Mouse (Mus musculus) c-Kit-positive CD71-positive TER-119-positive erythroid progenitor cells, embryonic 14.5 days (primary cell): ENCODE data around the gene Gpr89.

Experiments
- DNase-seq: peaks from one replicate; pipeline ENCODE4 v3.0.0-alpha.2; 2013; ENCODE audit warnings: low spot score

The Gpr89 gene

DNA sequence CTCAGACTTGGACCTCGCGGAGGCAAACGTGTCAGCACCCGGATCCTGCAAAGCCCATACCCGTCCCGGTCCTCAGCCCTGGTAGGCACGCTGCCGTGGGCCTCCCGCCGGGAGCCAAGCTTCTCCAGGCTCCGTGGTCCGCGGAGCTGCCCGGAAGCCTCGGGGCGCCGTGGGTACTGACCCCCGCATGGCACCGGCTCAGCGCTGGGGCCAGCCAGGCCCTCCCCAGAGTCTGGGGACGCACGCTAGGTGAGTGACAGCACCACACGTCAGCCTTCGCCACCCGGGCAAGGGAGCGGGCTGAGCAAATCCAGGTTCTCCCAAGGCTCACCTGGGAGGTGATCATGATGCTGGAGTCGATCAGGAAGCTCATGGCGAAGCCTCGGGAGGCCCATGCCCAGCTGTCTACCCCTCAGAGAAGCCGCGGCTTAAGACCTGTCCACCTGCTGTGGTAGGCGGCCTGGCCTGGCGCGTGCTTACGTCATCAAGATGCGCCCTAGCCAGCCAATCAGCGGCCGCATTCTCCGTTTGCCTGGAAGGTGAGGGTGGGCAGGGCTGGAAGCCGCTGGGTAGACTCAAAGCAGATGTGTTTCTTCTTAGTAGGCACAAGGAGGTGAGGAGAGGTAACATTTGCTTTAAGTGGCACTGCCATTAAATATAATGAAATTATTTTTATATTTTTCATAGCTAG, at the start of gene Gpr89:
TSS of gene Gpr89 (minus strand) at position 496 of the 691 bp plus-strand sequence.
- DNase-seq = peak; percentile 95

DNA sequence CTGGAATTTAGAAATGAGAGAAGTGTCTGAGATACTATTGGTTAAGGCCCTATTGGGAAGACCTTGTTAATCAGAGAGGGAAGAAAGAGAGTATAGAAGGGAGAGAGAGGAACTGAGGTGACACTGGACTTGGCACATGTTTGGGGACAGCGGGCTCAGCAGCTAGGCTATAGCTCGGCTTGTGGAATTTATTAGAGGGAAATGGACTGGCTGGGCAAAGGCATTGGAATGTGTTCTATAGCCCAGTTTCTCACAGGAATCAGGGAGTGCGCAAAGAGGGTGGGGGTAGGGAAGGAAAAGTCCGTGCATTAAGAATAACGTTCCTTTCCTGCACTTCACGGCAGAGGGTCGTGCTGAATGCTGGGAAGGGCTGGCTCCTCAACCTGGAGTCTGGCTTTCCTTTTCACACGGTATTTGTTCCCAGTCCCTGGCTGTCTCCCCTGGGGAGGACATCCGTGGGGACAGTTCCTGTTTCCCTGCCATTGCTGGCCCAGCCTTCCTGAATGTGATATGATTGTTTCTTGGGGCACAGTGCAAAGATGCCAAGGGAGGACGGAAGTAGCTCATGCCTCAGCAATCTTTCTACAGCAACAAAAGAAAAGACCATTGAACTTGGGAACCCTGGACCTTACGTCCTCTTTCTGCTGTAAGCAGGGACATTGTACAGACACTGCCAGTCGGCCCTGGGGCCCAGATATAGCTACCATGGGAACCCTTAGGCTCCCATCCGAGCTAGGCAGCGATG, 48.5 kb upstream of the Gpr89 start:
- DNase-seq = no peak

- DNase-seq = no peak
These were observed 37.6 kb upstream of the Gpr89 start for GRCm38 (mm10) chr3:96942706-96943105.

DNA sequence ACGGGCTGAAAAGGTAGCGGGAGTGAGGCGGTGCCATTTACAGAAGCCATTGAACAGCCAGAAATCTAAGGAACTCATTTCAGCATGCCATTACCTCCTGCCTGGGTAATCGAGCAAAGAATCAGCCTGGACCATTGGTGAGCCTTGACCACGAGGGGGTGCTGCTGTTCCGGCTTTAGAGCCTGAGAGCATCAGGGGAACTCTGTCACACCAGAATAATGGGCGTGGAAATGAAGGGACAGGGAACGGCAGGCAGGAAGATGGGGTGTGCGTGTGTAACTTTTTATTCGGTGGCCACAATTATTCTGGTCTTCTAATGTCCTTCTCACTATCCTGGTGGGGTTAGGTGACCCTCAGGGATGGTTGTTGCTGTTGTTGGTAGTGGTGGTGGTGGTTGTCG, 33.6 kb upstream of the Gpr89 start:
- DNase-seq = peak; percentile 50

DNA sequence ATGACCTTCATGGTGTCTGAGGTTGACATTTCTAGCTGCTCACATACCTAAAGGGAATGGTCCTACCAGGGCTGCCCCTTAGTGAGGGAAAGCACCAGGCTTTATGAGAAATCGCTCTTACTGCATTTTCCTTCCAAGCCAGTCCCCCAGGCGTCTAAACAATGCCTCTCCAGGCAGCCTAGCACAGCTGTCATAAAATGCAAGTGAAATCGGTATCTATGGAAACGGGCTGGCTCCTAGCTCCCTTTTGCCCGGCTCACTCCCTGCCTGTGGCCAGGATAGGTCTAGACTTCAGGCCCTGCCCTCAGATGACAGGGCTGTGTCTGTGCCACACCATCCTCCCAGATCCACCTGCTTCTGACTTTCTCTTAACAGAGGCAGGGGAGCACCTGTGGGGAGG, 32.5 kb upstream of the Gpr89 start:
- DNase-seq = no peak

DNA sequence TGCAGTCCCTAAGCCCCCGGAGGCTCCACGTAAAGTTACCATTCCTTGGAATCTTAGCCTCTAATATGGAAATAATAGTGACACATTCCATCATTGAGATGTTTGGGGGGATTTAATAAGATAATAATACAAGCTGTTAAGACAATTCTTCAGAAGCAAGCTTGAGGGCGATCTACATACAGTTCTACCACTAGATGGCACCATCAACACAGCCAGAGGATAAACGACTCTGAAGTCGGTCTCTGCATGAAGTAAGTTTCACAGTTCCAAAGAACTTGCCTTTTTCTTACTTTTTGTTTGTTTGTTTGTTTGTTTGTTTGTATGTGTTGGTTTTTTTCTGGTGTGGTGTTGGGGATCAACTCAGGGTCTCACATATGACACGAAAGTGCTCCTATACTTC, 31.1 kb upstream of the Gpr89 start:
- DNase-seq = peak; percentile 44

- DNase-seq = no peak
These were observed 26.1 kb upstream of the Gpr89 start for GRCm38 (mm10) chr3:96931261-96931681.

DNA sequence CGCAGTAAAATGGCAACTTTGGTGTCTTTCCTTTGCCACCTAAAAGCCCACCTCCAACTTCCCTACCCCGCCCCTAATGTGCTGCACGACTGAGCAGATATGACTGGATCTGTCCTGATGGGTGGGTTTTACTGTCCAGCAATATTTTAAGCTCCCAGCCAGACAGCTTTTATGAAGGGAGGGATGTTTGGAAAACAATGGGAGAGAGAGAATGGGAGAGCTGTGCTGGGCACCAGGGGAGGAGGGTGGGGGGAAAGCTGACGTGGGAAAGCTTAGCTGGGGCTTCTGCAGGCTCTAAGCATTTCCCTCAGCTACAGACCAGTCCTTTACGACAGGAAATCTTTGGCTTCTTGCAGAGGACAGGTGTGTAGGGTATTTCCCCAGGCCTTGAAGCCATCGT, 20.8 kb upstream of the Gpr89 start, which contains the start of gene Gja8:
TSS of gene Gja8 (minus strand) at position 101 of the 400 bp plus-strand sequence.
- DNase-seq = no peak

DNA sequence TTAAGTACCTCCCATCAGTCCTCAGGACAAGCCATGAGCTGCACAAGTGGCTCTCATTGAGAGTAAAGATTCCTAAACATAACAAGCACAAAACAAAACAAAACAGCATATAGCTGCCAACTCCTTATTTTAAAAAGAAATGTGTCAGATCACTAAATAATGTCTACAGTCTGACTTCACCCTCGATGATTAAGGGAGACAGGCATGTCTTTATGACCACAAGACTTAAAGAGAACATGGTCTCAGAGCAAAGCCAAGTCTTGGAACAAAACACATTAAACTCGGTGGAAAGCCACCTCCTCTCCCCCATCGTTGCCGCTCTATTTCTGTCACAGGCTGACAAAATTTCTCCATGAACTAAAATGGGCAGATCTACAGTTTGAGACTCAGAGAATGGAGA, 19.5 kb upstream of the Gpr89 start:
- no peak for DNase-seq

DNA sequence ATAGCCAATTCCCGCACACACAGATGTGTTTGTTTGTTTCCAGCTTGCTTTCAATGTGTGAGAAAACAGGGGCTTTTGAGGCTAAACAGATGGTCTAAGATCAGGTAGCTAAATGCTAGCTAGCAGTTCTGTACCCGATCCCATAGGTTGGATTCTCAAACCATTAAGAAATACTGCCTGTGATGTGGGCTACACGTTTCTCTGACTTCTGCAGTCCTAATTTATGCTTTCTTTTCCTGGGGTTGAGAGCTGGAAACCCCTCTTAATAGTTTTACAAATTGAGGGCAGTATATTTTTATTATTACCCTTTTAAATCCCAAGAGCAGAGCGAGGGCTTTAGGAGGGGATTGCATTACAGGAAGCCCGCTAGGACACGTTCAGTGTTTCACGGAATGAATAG, 15.8 kb upstream of the Gpr89 start:
- DNase-seq = no peak

DNA sequence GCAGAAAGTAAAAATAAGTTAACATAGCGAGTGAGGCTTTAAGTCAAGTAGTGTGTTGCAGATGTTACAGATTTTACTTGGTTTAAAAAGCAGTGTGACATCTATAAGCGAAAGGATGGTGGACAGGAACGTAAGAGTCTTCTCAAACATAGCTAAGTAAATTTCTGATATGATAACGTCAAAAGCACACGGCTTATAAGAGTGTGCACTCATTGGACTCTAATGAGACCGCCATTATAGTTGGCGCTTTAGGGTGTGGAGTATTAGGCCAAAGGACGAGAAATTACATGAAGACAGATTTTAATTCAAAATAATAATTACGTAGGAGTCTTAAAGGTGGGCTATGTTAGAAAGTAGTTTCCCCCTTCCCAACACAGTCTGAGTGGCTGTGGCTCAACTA, 446 bp upstream of the Gpr89 start:
- DNase-seq = no peak

DNA sequence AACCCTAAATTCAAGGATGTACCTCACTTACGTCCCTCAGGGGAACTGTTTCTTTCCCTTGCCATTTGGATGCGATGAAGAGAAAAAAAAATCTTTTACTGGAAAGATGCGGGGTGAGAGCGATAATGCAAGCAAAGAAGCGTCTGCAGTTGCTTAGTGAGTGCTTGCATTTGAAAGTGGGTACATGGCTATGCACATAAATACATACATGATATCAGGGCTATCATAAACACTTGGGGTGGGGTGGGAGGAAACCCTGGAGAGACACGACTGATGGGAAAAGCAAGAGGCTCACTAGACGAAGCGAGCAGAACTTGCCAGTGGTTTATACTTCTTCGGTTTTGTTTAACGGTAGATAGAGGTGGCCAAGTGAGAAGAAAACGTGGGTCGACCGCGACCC, 753 bp downstream of the Gpr89 start, which contains the start of gene Gja5:
TSS of gene Gja5 (plus strand) at position 301 of the 400 bp plus-strand sequence.
- DNase-seq = no peak

DNA sequence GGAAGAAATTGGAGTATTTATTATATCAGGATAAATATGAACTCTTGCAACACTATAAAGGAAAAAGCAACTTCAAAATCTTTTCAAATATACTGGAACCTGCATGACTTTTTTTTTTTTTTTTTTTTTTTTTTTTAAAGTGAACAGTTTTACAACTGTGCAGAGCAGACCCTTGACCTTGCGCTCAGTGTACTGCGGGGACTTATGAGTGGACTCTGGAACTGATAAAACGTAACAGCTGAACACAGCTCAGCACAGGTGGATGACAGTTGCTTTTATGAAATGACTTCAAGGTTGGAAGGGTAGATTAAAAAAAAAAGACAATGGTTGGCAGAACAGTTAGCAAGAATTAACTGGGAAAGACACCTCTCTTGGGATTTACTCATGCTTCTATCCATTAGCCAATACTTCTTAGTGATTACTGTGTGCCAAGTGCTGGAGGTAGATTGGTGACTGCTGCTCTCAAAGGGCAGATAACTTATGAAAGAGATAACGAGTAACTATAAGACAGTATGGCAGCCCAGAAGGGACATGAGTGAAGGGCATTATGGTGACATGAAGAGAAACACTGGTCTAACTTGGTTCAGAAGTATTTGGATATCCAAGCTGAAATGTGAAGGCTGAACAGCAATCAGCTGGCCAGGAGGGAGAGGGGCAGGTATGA, 2.7 kb downstream of the Gpr89 start:
- DNase-seq = peak; percentile 9

DNA sequence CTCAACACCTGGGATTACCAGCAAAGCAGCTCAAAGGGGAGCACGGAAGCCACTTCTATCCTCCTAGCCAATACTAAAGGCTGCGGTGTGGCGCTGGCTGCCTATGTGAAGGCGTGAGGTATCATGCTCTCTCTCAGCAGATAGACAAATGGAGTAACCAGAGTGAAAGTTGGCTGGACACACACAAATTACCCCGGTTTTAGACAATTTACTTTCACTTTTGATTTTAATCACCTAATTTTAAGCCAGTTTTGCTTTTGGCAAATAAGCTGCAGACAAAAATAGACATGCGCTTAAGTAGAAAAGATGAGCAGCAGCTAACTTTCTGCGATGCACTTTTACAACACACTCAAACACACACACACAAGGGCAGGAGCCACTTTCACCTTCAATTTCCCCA, 21.5 kb downstream of the Gpr89 start:
- DNase-seq = no peak

- no peak for DNase-seq
These were observed 22.9 kb downstream of the Gpr89 start for GRCm38 (mm10) chr3:96882061-96882849.

- no peak for DNase-seq
These were observed 23.6 kb downstream of the Gpr89 start for GRCm38 (mm10) chr3:96881557-96881956.

- no peak for DNase-seq
These were observed 24.8 kb downstream of the Gpr89 start for GRCm38 (mm10) chr3:96880385-96880784.

DNA sequence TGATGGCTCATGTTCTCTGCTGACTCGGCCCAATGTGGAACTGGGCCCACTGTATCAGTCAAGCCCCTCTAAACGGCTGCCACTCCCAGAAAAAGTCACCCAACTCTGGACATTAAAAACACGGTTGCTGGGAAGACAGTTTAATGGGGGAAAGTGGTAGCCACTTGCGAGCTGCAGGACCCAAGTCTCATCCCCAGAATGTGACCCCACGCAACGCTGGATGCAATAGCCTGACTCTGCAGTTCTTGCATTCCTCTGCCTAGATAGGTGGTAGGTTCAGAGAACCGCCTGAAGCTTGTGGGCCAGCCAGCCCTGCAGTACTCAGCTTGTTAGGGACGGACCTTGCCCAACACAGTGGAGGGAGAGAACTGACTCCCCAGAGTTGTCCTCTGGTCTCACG, 25.6 kb downstream of the Gpr89 start:
- no peak for DNase-seq

- no peak for DNase-seq
These were observed 30.2 kb downstream of the Gpr89 start for GRCm38 (mm10) chr3:96874808-96875571.

- no peak for DNase-seq
These were observed 32.6 kb downstream of the Gpr89 start for GRCm38 (mm10) chr3:96872501-96872900.

- DNase-seq = no peak
These were observed 34.1 kb downstream of the Gpr89 start for GRCm38 (mm10) chr3:96871070-96871469.
